ENCODE assay signal across 8 mouse cellular contexts in the genomic region with DNA sequence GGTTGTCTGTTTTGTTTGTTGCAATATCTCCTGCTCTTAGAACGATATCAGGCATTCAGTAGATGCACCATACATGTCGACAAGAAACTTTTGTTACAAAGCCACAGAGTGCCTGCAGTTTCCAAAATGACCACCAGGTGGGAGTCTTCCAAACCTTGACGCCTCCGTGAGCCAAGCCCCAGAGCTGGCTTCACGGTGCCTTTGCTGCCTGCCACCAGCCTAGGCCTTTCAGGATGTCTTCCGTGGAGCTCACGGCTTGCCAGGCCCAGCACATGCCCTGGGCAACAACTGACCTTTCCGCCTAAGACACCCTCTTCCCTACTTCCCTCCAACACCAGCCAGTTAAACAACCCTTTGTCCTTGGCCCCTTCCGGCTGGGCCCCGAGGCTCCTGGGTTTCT. TPM values are rescaled to one million over a fixed set of nuclear protein-coding genes. Genes with fewer than 3 reads are reported as not detected.
DNase-seq lines count a peak whose midpoint lies in the region; ATAC-seq and TF ChIP-seq lines count a peak whose summit lies in the region.

No protein-coding gene starts in this region.

- no peak overlapping the region for H3K27ac ChIP-seq in forebrain, embryonic 12.5 days
- H3K27ac ChIP-seq in heart, postnatal 0 days (ENCODE audit: low read depth): no peak overlapping the region
- peak overlapping the region; percentile 43 for H3K27ac ChIP-seq in liver, embryonic 14.5 days
- no peak overlapping the region for H3K27ac ChIP-seq in stomach, embryonic 15.5 days

- TF ChIP-seq EP300 in heart, postnatal 0 days (IDR thresholded peaks at IDR 0.05; ENCODE audit: low read depth): no peak
- TF ChIP-seq EP300 in liver, embryonic 14.5 days (IDR thresholded peaks at IDR 0.05; ENCODE audit: low read depth): no peak

- 22% methylated on average over 10 of the region's 10 CpGs for WGBS in forebrain, embryonic 12.5 days
- WGBS in heart, postnatal 0 days: 22% methylated on average over 10 of the region's 10 CpGs
- 17% methylated on average over 10 of the region's 10 CpGs for WGBS in liver, embryonic 14.5 days (ENCODE audit: insufficient replicate concordance)
- WGBS in stomach, embryonic 15.5 days: 23% methylated on average over 10 of the region's 10 CpGs

- H3K4me1 ChIP-seq in forebrain, embryonic 12.5 days: no peaks in the 10 kb centered on the region
- no peaks in the 10 kb centered on the region for H3K4me1 ChIP-seq in heart, postnatal 0 days (ENCODE audit: control insufficient read depth, insufficient read depth)
- peaks cover 41 to 50% of the 10 kb centered on the region in 2 experiments for H3K4me1 ChIP-seq in liver, embryonic 14.5 days (replicated peaks; ENCODE audit: control insufficient read depth in 2 of 2, insufficient read depth in 2 of 2, low read length in 1 of 2)
- no peaks in the 10 kb centered on the region; the same call in 1 of the 2 replicates for H3K4me1 ChIP-seq in stomach, embryonic 15.5 days

- no peaks in the 10 kb centered on the region for H3K36me3 ChIP-seq in forebrain, embryonic 12.5 days (replicated peaks)
- H3K36me3 ChIP-seq in heart, postnatal 0 days (replicated peaks; ENCODE audit: control insufficient read depth, insufficient read depth, low read length): no peaks in the 10 kb centered on the region
- H3K36me3 ChIP-seq in liver, embryonic 14.5 days (replicated peaks; ENCODE audit: control insufficient read depth, insufficient read depth, low read depth): no peaks in the 10 kb centered on the region
- H3K36me3 ChIP-seq in stomach, embryonic 15.5 days: no peaks in the 10 kb centered on the region

- no peak overlapping the region for H3K4me3 ChIP-seq in forebrain, embryonic 12.5 days (replicated peaks)
- H3K4me3 ChIP-seq in heart, postnatal 0 days (ENCODE audit: low read depth, low read length): no peak overlapping the region
- no peak overlapping the region for H3K4me3 ChIP-seq in liver, embryonic 14.5 days (ENCODE audit: insufficient read depth in 1 of 2, low read depth in 2 of 2, low read length in 2 of 2)
- H3K4me3 ChIP-seq in stomach, embryonic 15.5 days (replicated peaks): no peak overlapping the region

- no peak overlapping the region for H3K4me2 ChIP-seq in forebrain, embryonic 12.5 days
- H3K4me2 ChIP-seq in heart, postnatal 0 days (ENCODE audit: low read depth, low read length): no peak overlapping the region
- peak overlapping the region; percentile 35 for H3K4me2 ChIP-seq in liver, embryonic 14.5 days (ENCODE audit: low read depth)
- H3K4me2 ChIP-seq in stomach, embryonic 15.5 days: no peak overlapping the region

- ATAC-seq in forebrain, embryonic 12.5 days (ENCODE audit: low FRiP score): peak; percentile 76; the same call in 1 of the 2 replicates
- peak; percentile 70; the same call in 1 of the 2 replicates for ATAC-seq in heart, postnatal 0 days (ENCODE audit: insufficient read depth, low read depth)
- peak; percentile 42 for ATAC-seq in liver, embryonic 14.5 days (ENCODE audit: insufficient read depth)
- peak; percentile 65; the same call in 1 of the 2 replicates for ATAC-seq in stomach, embryonic 15.5 days (ENCODE audit: insufficient read depth, low FRiP score, low read depth)

- H3K9ac ChIP-seq in forebrain, embryonic 12.5 days: no peak overlapping the region
- no peak overlapping the region for H3K9ac ChIP-seq in heart, postnatal 0 days (replicated peaks; ENCODE audit: low read depth, low read length)
- peak overlapping the region; percentile 45 for H3K9ac ChIP-seq in liver, embryonic 14.5 days (replicated peaks)
- no peak overlapping the region for H3K9ac ChIP-seq in stomach, embryonic 15.5 days

- DNase-seq in CD8-positive naive resting alpha-beta T cell, adult 2 months (ENCODE audit: low read depth in 2 of 2, low spot score in 2 of 2): peak; percentile 90 to 94
- DNase-seq in c-Kit-positive CD71-negative TER-119-negative erythroid progenitor cells, embryonic 14.5 days (ENCODE audit: low read depth): peak; percentile 90
- peak; percentile 48 for DNase-seq in heart, postnatal 0 days (ENCODE audit: low spot score)
- DNase-seq in kidney, postnatal 25 days: peak; percentile 73 to 90
- peak; percentile 77 to 81 (median 77) for DNase-seq in liver, embryonic 14.5 days (ENCODE audit: low read depth in 3 of 3, low spot score in 3 of 3)
- peak; percentile 83 for DNase-seq in neural tube, embryonic 10.5 days (ENCODE audit: extremely low spot score, low spot score)

- H3K27me3 ChIP-seq in forebrain, embryonic 12.5 days: peaks cover 13% of the 10 kb centered on the region
- H3K27me3 ChIP-seq in heart, postnatal 0 days (ENCODE audit: control insufficient read depth, insufficient read depth, low read length): no peaks in the 10 kb centered on the region
- H3K27me3 ChIP-seq in liver, embryonic 14.5 days (ENCODE audit: control insufficient read depth, insufficient read depth, low read length): no peaks in the 10 kb centered on the region
- H3K27me3 ChIP-seq in stomach, embryonic 15.5 days (replicated peaks): no peaks in the 10 kb centered on the region

- H3K9me3 ChIP-seq in forebrain, embryonic 12.5 days: no peaks in the 10 kb centered on the region
- H3K9me3 ChIP-seq in heart, postnatal 0 days (replicated peaks; ENCODE audit: control insufficient read depth, low read length): no peaks in the 10 kb centered on the region
- H3K9me3 ChIP-seq in liver, embryonic 14.5 days (ENCODE audit: control insufficient read depth, low read length): no peaks in the 10 kb centered on the region
- H3K9me3 ChIP-seq in stomach, embryonic 15.5 days: no peaks in the 10 kb centered on the region

- peak; percentile 84 for TF ChIP-seq CTCF in heart, postnatal 0 days (IDR thresholded peaks at IDR 0.05; ENCODE audit: low read depth)
- peak; percentile 98 for TF ChIP-seq CTCF in liver, embryonic 14.5 days (IDR thresholded peaks at IDR 0.05; ENCODE audit: low read depth)

RNA-seq across cellular contexts. Expression of a gene that starts 5.2 kb away (rescaled TPM):
- polyA plus RNA-seq in forebrain, embryonic 12.5 days (2016; fragmentation: Nextera tagmentation; extraction: Ambion mirVana): 1.1 and 1.4 TPM in 2 replicates
- 0.69 and 2.0 TPM in 2 replicates for total RNA-seq in heart, postnatal 0 days (2014; rRNA removed; ENCODE audit: low replicate concordance)
- 0.85 and 0.98 TPM in 2 replicates for polyA plus RNA-seq in heart, postnatal 0 days (2015; fragmentation: Nextera tagmentation; extraction: Ambion mirVana)
- polyA plus RNA-seq in liver, embryonic 14.5 days (2012; rRNA removed): 112 and 113 TPM in 2 replicates
- polyA plus RNA-seq in liver, embryonic 14.5 days (2014; fragmentation: Nextera tagmentation; extraction: Ambion mirVana): 90.2 and 112 TPM in 2 replicates
- polyA plus RNA-seq in stomach, embryonic 15.5 days (2015; fragmentation: Nextera tagmentation; extraction: Ambion mirVana): 7.1 and 14.4 TPM in 2 replicates

RNA-seq across cellular contexts. Expression of a gene that starts 15.8 kb away (rescaled TPM):
- polyA plus RNA-seq in forebrain, embryonic 12.5 days (2016; fragmentation: Nextera tagmentation; extraction: Ambion mirVana): not detected in 2 replicates
- total RNA-seq in heart, postnatal 0 days (2014; rRNA removed; ENCODE audit: low replicate concordance): not detected in 2 replicates
- polyA plus RNA-seq in heart, postnatal 0 days (2015; fragmentation: Nextera tagmentation; extraction: Ambion mirVana): not detected in 2 replicates
- polyA plus RNA-seq in liver, embryonic 14.5 days (2012; rRNA removed): not detected in 2 replicates
- polyA plus RNA-seq in liver, embryonic 14.5 days (2014; fragmentation: Nextera tagmentation; extraction: Ambion mirVana): not detected in 2 replicates
- polyA plus RNA-seq in stomach, embryonic 15.5 days (2015; fragmentation: Nextera tagmentation; extraction: Ambion mirVana): 0.26 and 3.0 TPM in 2 replicates

RNA-seq across cellular contexts. Expression of a gene that starts 31.1 kb away (rescaled TPM):
- polyA plus RNA-seq in forebrain, embryonic 12.5 days (2016; fragmentation: Nextera tagmentation; extraction: Ambion mirVana): not detected in 2 replicates
- not detected in 2 replicates for total RNA-seq in heart, postnatal 0 days (2014; rRNA removed; ENCODE audit: low replicate concordance)
- 0.14 TPM in 1 of 2 replicates, not detected in the other for polyA plus RNA-seq in heart, postnatal 0 days (2015; fragmentation: Nextera tagmentation; extraction: Ambion mirVana)
- polyA plus RNA-seq in liver, embryonic 14.5 days (2012; rRNA removed): 0.11 TPM in 1 of 2 replicates, not detected in the other
- polyA plus RNA-seq in liver, embryonic 14.5 days (2014; fragmentation: Nextera tagmentation; extraction: Ambion mirVana): not detected in 2 replicates
- polyA plus RNA-seq in stomach, embryonic 15.5 days (2015; fragmentation: Nextera tagmentation; extraction: Ambion mirVana): 0.15 TPM in 1 of 2 replicates, not detected in the other

RNA-seq across cellular contexts. Expression of a gene that starts 34.6 kb away (rescaled TPM):
- 25.6 and 29.1 TPM in 2 replicates for polyA plus RNA-seq in forebrain, embryonic 12.5 days (2016; fragmentation: Nextera tagmentation; extraction: Ambion mirVana)
- 15.5 and 30.2 TPM in 2 replicates for total RNA-seq in heart, postnatal 0 days (2014; rRNA removed; ENCODE audit: low replicate concordance)
- polyA plus RNA-seq in heart, postnatal 0 days (2015; fragmentation: Nextera tagmentation; extraction: Ambion mirVana): 13.1 and 13.5 TPM in 2 replicates
- 20.6 and 22.2 TPM in 2 replicates for polyA plus RNA-seq in liver, embryonic 14.5 days (2012; rRNA removed)
- polyA plus RNA-seq in liver, embryonic 14.5 days (2014; fragmentation: Nextera tagmentation; extraction: Ambion mirVana): 11.2 and 11.8 TPM in 2 replicates
- 20.9 and 23.7 TPM in 2 replicates for polyA plus RNA-seq in stomach, embryonic 15.5 days (2015; fragmentation: Nextera tagmentation; extraction: Ambion mirVana)

RNA-seq across cellular contexts. Expression of a gene that starts 48.4 kb away (rescaled TPM):
- 17.8 and 19.0 TPM in 2 replicates for polyA plus RNA-seq in forebrain, embryonic 12.5 days (2016; fragmentation: Nextera tagmentation; extraction: Ambion mirVana)
- total RNA-seq in heart, postnatal 0 days (2014; rRNA removed; ENCODE audit: low replicate concordance): 0.95 and 4.1 TPM in 2 replicates
- 2.8 and 2.9 TPM in 2 replicates for polyA plus RNA-seq in heart, postnatal 0 days (2015; fragmentation: Nextera tagmentation; extraction: Ambion mirVana)
- 1.5 and 1.8 TPM in 2 replicates for polyA plus RNA-seq in liver, embryonic 14.5 days (2012; rRNA removed)
- 1.4 TPM in 2 replicates for polyA plus RNA-seq in liver, embryonic 14.5 days (2014; fragmentation: Nextera tagmentation; extraction: Ambion mirVana)
- polyA plus RNA-seq in stomach, embryonic 15.5 days (2015; fragmentation: Nextera tagmentation; extraction: Ambion mirVana): 9.3 and 11.1 TPM in 2 replicates
